Mouse (Mus musculus) hindbrain, embryonic 12.5 days (tissue): Measurements from ENCODE around the gene Wfdc1. TPM values are rescaled to one million over a fixed set of nuclear protein-coding genes. Genes with fewer than 3 reads are reported as not detected.

ENCODE experiments used
- ATAC-seq: fragments of 200-750 bp; cut with Nextera tagmentation; 2 replicates; pipeline ENCODE4 v1.8.0; 2017; ENCODE audit warnings: moderate TSS enrichment; ENCODE audit not compliant: low FRiP score
- H3K27ac ChIP-seq: fragments of 300-500 bp; sonication (generic); 2 replicates; pipeline ENCODE4 v1.5.1; 2016; ENCODE audit warnings: mild to moderate bottlenecking
- H3K27me3 ChIP-seq: fragments of 300-500 bp; sonication (generic); 2 replicates; pipeline ENCODE4 v1.6.1; 2016; ENCODE audit warnings: mild to moderate bottlenecking
- H3K36me3 ChIP-seq: fragments of 300-500 bp; sonication (generic); 2 replicates; pipeline ENCODE4 v1.6.1; 2016; ENCODE audit warnings: mild to moderate bottlenecking
- H3K4me1 ChIP-seq: fragments of 300-500 bp; sonication (generic); 2 replicates; pipeline ENCODE4 v1.6.1; 2016
- H3K4me2 ChIP-seq: fragments of 300-500 bp; sonication (generic); replicated peaks from 2 replicates; pipeline ENCODE4 v1.6.1; 2016; ENCODE audit warnings: mild to moderate bottlenecking
- H3K4me3 ChIP-seq: fragments of 300-500 bp; sonication (generic); 2 replicates; pipeline ENCODE4 v1.5.1; 2016; ENCODE audit warnings: mild to moderate bottlenecking
- H3K9ac ChIP-seq: fragments of 300-500 bp; sonication (generic); 2 replicates; pipeline ENCODE4 v1.6.1; 2016; ENCODE audit warnings: mild to moderate bottlenecking, moderate library complexity
- H3K9me3 ChIP-seq: fragments of 300-500 bp; sonication (generic); replicated peaks from 2 replicates; pipeline ENCODE4 v1.6.1; 2016; ENCODE audit warnings: mild to moderate bottlenecking
- WGBS: fragments of 180-500 bp; shearing (Covaris S2); methylation state at CpG from one replicate; pipeline ENCODE4 v1.1.7; 2016; 5-methylcytosine and 5-hydroxymethylcytosine counted together
- polyA plus RNA-seq: library from polyadenylated mRNA; unstranded; fragments of >200 nt; fragmentation: Nextera tagmentation; extraction: Ambion mirVana; gene quantifications from 2 replicates; pipeline ENCODE4 v1.2.1, GENCODE M21; 2016

The Wfdc1 gene
- polyA plus RNA-seq: 1.8 and 2.5 TPM in 2 replicates

DNA sequence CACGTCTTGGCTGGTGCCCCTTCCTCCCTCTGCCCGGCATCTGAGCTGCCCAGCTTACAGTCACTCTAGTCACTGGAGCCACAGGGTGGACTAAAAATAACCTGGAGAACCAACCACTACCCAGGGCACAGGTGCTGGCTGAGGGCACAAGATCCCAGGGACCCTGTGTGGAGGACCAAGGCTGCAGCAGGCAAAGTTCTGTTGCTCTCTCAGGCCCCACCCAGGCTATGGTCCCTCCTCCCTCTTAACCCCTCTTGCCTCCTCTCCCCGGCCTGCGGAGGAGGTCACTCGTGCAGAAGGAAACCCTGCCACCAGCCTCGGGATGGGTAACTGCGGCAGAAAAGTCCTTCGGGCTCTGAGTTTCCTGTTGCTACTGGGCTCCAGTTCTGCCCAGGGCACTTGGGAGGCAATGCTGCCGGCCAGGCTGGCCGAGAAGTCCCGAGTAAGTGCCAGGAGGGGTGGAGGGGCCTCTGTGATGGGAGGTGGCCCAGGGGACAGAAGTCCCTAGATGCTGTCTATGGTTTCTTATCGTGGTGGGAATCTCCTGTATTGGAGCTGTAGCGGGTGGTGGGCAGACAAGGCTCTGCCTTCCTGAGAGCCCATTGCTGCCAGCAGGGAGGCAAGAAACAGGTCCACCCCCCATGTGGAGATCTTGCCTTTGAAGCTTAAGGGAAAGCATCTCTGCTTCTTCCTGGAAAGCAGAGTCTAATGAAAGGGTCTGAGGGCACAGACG is at the start of gene Wfdc1:
Gene Wfdc1 (plus strand): TSS at position 147 of the 733 bp plus-strand sequence.
- no peak within 1 kb of the TSS for H3K27ac ChIP-seq
- H3K27me3 ChIP-seq: no peaks in the 10 kb centered on the region
- peak within 1 kb of the TSS; percentile 25; the same call in 1 of the 2 replicates for H3K9ac ChIP-seq
- H3K4me3 ChIP-seq: no peak within 1 kb of the TSS
- H3K9me3 ChIP-seq: no peaks in the 10 kb centered on the region
- no peak within 1 kb of the TSS for H3K4me2 ChIP-seq
- H3K4me1 ChIP-seq: peaks cover under 1% of the 10 kb centered on the region; the same call in 1 of the 2 replicates
- H3K36me3 ChIP-seq: no peaks in the 10 kb centered on the region
- no peak for ATAC-seq
- WGBS: 23% methylated on average over 14 of the region's 14 CpGs

DNA sequence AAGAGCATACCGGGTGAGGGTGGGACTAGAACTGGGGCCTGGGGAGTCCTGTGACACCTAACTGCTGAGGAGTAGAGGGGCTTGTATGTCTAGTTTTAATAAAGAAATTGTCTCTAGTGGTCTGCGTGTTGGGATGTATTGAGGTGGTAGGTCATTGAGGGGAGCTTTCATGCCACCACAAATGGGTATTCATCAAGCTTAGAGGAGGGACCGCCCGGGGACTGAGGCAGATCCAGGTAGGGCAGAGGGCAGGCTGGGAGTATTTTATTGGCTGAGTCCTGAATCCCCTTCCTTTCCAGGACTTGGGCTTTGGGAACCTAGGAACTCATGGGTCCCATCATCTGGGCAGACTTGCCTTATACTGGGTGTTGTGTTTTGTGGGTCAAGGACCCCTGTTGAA is 49.4 kb upstream of the Wfdc1 start:
- 89% methylated on average over 4 of the region's 4 CpGs for WGBS
- no peak for ATAC-seq
- 0 out of 2 replicates have a peak, but pooled peaks cover 5% of the 10 kb centered on the region for H3K4me1 ChIP-seq
- H3K27me3 ChIP-seq: peaks cover 9% of the 10 kb centered on the region
- no peak overlapping the region for H3K4me2 ChIP-seq
- no peak overlapping the region for H3K4me3 ChIP-seq
- H3K36me3 ChIP-seq: no peaks in the 10 kb centered on the region
- no peak overlapping the region for H3K9ac ChIP-seq
- H3K9me3 ChIP-seq: no peaks in the 10 kb centered on the region
- no peak overlapping the region for H3K27ac ChIP-seq

DNA sequence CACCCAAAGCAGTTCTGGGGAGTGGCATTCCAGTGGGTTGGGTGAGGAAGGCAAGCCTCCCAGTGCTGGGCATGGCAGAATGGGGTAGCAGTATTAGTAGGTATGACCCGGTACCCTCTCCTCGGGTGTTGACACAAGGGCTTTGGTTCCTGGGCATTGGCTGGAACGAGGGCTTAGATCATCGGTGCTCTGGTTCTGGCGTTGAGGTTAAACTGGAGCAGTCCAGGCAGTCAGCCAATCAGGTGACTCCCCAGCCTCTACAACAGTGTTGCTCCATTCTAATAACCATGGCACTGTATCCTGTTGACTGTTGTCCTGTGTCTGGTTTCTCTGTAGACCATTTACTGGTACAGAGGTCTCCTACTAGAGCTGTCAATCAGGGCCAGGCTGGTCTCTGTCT is 48.6 kb upstream of the Wfdc1 start:
- H3K9ac ChIP-seq: no peak overlapping the region
- no peak for ATAC-seq
- H3K27ac ChIP-seq: no peak overlapping the region
- no peak overlapping the region for H3K4me2 ChIP-seq
- H3K4me1 ChIP-seq: 0 out of 2 replicates have a peak, but pooled peaks cover 5% of the 10 kb centered on the region
- WGBS: 89% methylated on average over 5 of the region's 5 CpGs
- H3K27me3 ChIP-seq: peaks cover 9% of the 10 kb centered on the region
- no peak overlapping the region for H3K4me3 ChIP-seq
- no peaks in the 10 kb centered on the region for H3K9me3 ChIP-seq
- no peaks in the 10 kb centered on the region for H3K36me3 ChIP-seq

DNA sequence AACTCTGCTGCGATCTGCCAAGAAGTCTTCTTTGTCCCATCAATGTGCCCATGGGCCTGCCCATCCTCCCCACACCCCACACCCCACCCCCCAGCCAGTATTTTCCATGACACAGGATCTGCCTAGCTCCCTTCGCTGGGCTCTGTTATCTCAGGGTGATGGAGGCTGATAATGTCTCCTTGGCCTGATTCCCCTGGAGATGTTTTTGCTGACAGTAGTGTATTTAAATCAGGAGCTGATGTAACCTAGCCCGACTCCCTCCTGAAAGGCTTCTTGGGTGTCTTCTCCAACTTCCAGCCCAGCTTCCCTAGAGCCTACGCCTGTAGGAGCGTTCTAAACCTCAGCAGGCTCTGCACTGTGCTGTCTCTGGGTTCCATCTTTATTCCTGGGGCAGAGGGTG is 47.3 kb upstream of the Wfdc1 start:
- no peak overlapping the region for H3K4me3 ChIP-seq
- WGBS: 69% methylated on average over 5 of the region's 5 CpGs
- H3K4me1 ChIP-seq: peaks cover 5% of the 10 kb centered on the region; the same call in 1 of the 2 replicates
- H3K9me3 ChIP-seq: no peaks in the 10 kb centered on the region
- H3K36me3 ChIP-seq: no peaks in the 10 kb centered on the region
- no peak for ATAC-seq
- H3K27me3 ChIP-seq: peaks cover 9% of the 10 kb centered on the region
- no peak overlapping the region for H3K9ac ChIP-seq
- no peak overlapping the region for H3K27ac ChIP-seq
- no peak overlapping the region for H3K4me2 ChIP-seq

DNA sequence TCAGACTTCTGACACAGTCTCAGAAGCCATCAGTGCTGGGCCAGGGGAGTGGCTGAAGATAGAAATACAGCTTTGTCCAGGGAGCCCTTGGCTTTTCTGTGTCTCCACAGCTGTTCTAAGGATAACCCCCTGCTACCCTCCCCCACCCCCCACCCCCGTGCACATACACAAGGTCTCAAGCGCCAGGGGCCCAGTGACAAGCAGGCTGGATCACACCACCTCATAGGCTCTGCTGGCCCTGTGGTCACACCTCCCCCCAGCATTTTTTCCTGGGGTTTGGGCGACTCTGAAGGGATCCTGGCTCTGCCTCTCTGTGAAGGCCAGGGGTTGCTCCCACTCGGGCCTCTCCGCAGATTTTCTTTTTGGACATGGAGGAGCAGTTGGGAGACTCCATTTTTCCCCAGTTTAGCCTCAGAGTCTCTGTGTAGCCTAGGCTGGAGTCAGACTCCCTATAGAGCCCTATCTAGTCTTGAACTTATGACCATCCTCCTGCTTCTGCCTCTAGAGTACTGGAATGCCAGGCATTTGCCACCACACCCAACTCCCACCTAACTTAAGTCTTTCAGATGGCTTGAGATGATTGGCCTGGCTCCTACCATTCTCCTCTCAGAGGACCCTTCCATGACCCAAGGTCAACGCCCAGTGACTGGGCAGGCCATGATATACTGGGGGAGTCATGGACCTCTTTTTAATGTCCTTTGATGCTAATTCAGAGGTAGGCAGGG is 45.9 kb upstream of the Wfdc1 start:
- no peak overlapping the region for H3K9ac ChIP-seq

DNA sequence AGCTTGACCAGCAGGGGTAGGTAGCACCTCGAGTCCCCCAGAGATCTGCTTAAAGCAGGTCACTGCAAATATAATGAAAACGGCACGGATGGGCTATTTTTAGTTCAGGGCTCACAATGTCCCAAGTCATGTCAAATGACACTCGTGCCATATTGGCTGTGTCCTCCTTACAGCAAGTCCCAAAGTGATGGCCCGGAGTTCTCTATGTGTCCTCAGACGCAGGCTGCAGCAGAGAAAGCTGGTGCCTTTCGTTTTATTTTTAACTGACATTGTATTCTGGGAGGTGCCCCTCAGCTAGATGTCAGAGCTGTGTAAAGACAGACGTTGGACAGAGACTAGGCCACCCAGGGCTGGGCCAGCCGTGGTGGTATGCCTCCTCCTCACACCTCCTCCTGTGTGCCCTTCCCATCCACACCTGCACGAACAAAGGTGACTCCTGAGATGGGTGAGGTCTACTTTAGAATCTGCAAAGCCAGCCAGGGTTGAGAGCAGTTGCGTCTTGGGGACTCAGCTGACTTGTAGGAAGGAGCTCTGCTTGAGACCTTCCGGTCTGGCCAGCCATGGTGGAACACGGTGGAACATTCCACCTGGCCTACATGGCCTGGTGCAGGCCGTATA is 45.2 kb upstream of the Wfdc1 start:
- 91% methylated on average over 14 of the region's 14 CpGs for WGBS
- Histone ChIP-seq H3K9me3 (no peaks in the 10 kb centered on the region), H3K27me3 (peaks cover 5% of the 10 kb centered on the region), H3K4me2 (no peak overlapping the region), H3K9ac (no peak overlapping the region), H3K4me3 (no peak overlapping the region), H3K27ac (no peak overlapping the region), H3K36me3 (no peaks in the 10 kb centered on the region), H3K4me1 (peaks cover 5% of the 10 kb centered on the region; the same call in 1 of the 2 replicates)
- no peak for ATAC-seq

More for the DNA sequence above, 45.9 kb upstream of the Wfdc1 start:
- Histone ChIP-seq H3K9me3 (no peaks in the 10 kb centered on the region), H3K4me1 (peaks cover 5% of the 10 kb centered on the region; the same call in 1 of the 2 replicates), H3K27me3 (peaks cover 5% of the 10 kb centered on the region), H3K27ac (no peak overlapping the region), H3K36me3 (no peaks in the 10 kb centered on the region), H3K4me3 (no peak overlapping the region), H3K4me2 (no peak overlapping the region)
- no peak for ATAC-seq
- 78% methylated on average over 6 of the region's 6 CpGs for WGBS

DNA sequence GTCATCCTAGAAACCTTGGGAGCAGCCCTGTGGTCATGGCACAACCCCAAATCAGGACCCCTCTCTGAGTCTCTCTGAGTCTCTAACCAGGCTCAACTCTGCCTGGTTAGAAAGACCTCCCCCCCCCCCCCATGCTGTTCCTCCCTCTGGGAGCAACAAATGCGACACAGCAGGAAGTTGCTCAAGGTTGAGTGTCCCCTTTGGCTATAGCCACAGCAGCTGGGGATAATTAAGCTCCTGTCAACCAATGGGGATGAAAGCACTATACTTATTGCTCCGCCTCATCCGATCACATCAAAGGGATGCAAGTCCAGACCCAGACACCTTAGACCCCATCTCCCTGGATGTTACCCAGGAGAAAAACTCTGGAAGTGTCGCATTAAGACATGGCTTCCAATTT is 43.6 kb upstream of the Wfdc1 start:
- no peaks in the 10 kb centered on the region for H3K9me3 ChIP-seq
- no peaks in the 10 kb centered on the region for H3K36me3 ChIP-seq
- no peak overlapping the region for H3K4me2 ChIP-seq
- no peak overlapping the region for H3K9ac ChIP-seq
- no peak for ATAC-seq
- H3K27ac ChIP-seq: no peak overlapping the region
- no peak overlapping the region for H3K4me3 ChIP-seq
- no peaks in the 10 kb centered on the region for H3K27me3 ChIP-seq
- 59% methylated on average over 4 of the region's 4 CpGs for WGBS
- peaks cover 8% of the 10 kb centered on the region for H3K4me1 ChIP-seq

DNA sequence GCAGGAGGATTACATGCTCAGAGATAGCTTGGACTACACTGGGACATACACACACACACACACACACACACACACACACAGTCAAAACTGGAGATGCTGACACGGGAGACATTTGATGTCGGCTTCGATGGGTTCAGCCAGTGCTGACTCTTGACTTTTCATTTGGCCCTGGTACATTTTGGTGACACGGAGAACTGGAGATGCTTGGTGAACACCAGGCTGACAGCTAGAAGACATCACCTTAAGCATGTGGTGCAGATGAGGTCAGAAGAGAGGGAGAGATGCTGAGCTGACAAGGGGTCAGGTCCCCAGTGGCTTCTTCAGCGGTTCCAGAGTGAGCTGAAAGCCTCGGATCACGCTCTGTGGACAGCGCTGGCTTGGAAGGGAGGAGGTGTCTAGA is 43.1 kb upstream of the Wfdc1 start:
- Histone ChIP-seq H3K27me3 (no peaks in the 10 kb centered on the region), H3K36me3 (no peaks in the 10 kb centered on the region), H3K4me1 (peaks cover 13% of the 10 kb centered on the region), H3K9ac (no peak overlapping the region), H3K27ac (no peak overlapping the region), H3K4me2 (no peak overlapping the region), H3K9me3 (no peaks in the 10 kb centered on the region), H3K4me3 (no peak overlapping the region)
- no peak for ATAC-seq
- 77% methylated on average over 8 of the region's 8 CpGs for WGBS

DNA sequence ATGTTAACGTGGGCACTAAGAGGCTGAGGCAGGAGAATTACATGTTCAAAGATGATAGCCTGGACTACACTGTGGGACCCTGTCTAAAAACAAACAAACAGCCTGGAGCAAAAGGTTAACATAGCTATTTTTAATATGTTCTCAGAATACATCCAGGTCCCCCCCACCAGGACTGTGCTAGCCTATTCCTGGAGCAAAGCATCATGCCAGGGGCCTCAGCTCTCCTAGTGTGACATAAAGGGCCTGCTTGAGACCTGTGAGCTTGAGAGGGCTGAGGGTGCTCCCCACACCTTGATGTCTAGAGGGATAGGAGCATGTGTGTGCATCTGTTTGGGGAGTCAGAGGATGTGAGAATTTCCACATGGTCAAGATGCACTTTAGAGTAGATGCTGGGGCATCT is 42.4 kb upstream of the Wfdc1 start:
- Histone ChIP-seq H3K27ac (no peak overlapping the region), H3K4me2 (no peak overlapping the region), H3K36me3 (no peaks in the 10 kb centered on the region), H3K9ac (no peak overlapping the region), H3K27me3 (no peaks in the 10 kb centered on the region), H3K9me3 (no peaks in the 10 kb centered on the region), H3K4me3 (no peak overlapping the region), H3K4me1 (peaks cover 13% of the 10 kb centered on the region)
- ATAC-seq: no peak
- WGBS: 79% methylated on average over 1 of the region's 1 CpGs

DNA sequence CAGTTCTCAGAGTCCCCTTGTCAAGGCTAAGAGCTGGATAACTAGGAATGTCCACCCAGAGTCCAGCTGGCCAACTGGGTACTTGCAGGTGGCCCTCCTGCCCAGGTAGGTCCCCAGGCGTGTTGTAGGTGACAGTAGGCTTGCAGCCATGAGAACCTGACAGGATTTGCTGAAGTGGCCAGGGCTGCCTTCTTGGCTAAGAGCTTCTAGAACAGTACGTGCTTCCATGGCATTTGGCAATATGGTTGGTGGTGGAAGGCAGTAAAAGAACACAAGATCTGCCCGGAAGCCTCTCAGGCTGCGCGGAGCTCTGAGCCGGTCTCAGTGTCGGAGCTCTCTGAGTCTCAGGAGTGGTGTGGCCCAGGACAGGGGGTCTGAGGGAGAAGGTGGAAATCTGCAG is 41.2 kb upstream of the Wfdc1 start:
- no peak for ATAC-seq
- H3K4me3 ChIP-seq: no peak overlapping the region

DNA sequence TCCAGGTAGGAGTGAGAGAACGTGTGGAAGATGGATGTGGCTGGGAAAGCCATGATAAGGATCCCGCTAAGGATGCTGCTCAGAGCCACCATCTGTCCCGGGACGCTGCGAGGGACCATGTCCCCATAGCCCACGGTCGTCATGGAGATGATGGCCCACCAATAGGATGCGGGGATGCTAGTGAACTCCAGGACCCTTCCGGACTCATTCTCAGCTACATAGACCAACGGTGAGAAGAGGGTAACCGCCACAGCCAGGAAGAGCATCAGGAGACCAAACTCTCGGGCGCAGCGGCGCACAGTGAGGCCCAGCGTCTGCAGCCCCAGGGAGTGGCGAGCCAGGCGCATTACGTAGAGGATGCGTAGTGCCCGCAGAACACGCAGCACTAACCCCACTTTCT is 40.4 kb upstream of the Wfdc1 start:
- Histone ChIP-seq H3K9ac (no peak overlapping the region), H3K4me2 (no peak overlapping the region), H3K36me3 (no peaks in the 10 kb centered on the region), H3K4me3 (no peak overlapping the region), H3K27ac (no peak overlapping the region), H3K4me1 (peaks cover 13% of the 10 kb centered on the region), H3K27me3 (no peaks in the 10 kb centered on the region), H3K9me3 (no peaks in the 10 kb centered on the region)
- 76% methylated on average over 22 of the region's 22 CpGs for WGBS
- ATAC-seq: no peak

More for the DNA sequence above, 41.2 kb upstream of the Wfdc1 start:
- no peak overlapping the region for H3K4me2 ChIP-seq
- no peaks in the 10 kb centered on the region for H3K27me3 ChIP-seq
- H3K36me3 ChIP-seq: no peaks in the 10 kb centered on the region
- H3K9me3 ChIP-seq: no peaks in the 10 kb centered on the region
- H3K4me1 ChIP-seq: peaks cover 9% of the 10 kb centered on the region
- H3K9ac ChIP-seq: no peak overlapping the region
- WGBS: 87% methylated on average over 7 of the region's 7 CpGs
- no peak overlapping the region for H3K27ac ChIP-seq

DNA sequence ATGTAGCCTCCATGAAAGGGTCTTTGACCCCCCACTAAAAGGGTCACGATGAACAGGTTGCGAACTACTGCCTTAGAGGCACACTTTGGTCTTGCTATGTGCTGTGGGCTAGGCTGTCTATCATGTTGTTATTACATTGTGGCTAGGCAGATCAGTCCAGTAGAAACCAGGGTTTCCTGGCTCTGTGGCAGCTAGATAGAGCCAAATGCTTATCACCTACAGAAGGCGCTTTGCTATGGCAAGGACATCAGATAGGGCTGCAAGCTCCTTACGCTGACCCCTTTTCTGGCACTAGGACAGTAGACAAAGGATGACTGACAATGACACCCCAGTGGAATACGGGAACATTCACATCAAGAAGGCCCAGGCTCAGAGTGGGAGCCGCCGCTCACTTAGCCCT is 39.0 kb upstream of the Wfdc1 start:
- Histone ChIP-seq H3K27ac (no peak overlapping the region), H3K4me3 (no peak overlapping the region), H3K4me2 (no peak overlapping the region), H3K36me3 (no peaks in the 10 kb centered on the region), H3K9me3 (no peaks in the 10 kb centered on the region), H3K4me1 (peaks cover 21% of the 10 kb centered on the region), H3K9ac (no peak overlapping the region), H3K27me3 (no peaks in the 10 kb centered on the region)
- ATAC-seq: no peak
- 78% methylated on average over 7 of the region's 7 CpGs for whole genome bisulfite sequencing
